Mouse (Mus musculus) forebrain, embryonic 16.5 days (tissue): Measurements from ENCODE around the gene Acat2. TPM values are rescaled to one million over a fixed set of nuclear protein-coding genes. Genes with fewer than 3 reads are reported as not detected.
A peak's percentile ranks its signal among the peaks of the same experiment; 100 is the strongest.
"Not testable (repeated sequence)": the region's sequence is repeated elsewhere in the genome, so short reads cannot be mapped to it uniquely, and the experiment has no call there.

Experiments used
- ATAC-seq: fragments of 200-750 bp; cut with Nextera tagmentation; 2 replicates; pipeline ENCODE4 v1.8.0; 2017; ENCODE audit warnings: mild to moderate bottlenecking, moderate library complexity
- H3K27ac ChIP-seq: fragments of 300-500 bp; sonication (generic); 2 replicates; pipeline ENCODE4 v1.5.1; 2014; ENCODE audit warnings: low read length, control low read depth
- H3K27me3 ChIP-seq: fragments of 300-500 bp; sonication (generic); replicated peaks from 2 replicates; pipeline ENCODE4 v1.6.1; 2014; ENCODE audit warnings: low read length; ENCODE audit not compliant: control insufficient read depth, insufficient read depth
- H3K36me3 ChIP-seq: fragments of 300-500 bp; sonication (generic); 2 replicates; pipeline ENCODE4 v1.6.1; 2014; ENCODE audit not compliant: control insufficient read depth, insufficient read depth
- H3K4me1 ChIP-seq: fragments of 300-500 bp; sonication (generic); replicated peaks from 2 replicates; pipeline ENCODE4 v1.6.1; 2014; ENCODE audit warnings: low read length; ENCODE audit not compliant: control insufficient read depth, insufficient read depth
- H3K4me2 ChIP-seq: fragments of 300-500 bp; sonication (generic); 2 replicates; pipeline ENCODE4 v1.6.1; 2014; ENCODE audit warnings: mild to moderate bottlenecking, low read length, control low read depth
- H3K4me3 ChIP-seq: fragments of 300-500 bp; sonication (generic); replicated peaks from 2 replicates; pipeline ENCODE4 v1.5.1; 2014; ENCODE audit warnings: mild to moderate bottlenecking, low read length, control low read depth
- H3K9ac ChIP-seq: fragments of 300-500 bp; sonication (generic); replicated peaks from 2 replicates; pipeline ENCODE4 v1.6.1; 2014; ENCODE audit warnings: low read depth, low read length, control low read depth
- H3K9me3 ChIP-seq: fragments of 300-500 bp; sonication (generic); 2 replicates; pipeline ENCODE4 v1.6.1; 2016; ENCODE audit warnings: low read length; ENCODE audit not compliant: control insufficient read depth
- WGBS: fragments of 180-500 bp; shearing (Covaris S2); extraction: QIAGEN DNeasy Blood & Tissue Kit; methylation state at CpG from one replicate; pipeline ENCODE4 v1.1.7; 2014; 5-methylcytosine and 5-hydroxymethylcytosine counted together
- polyA plus RNA-seq: library from polyadenylated mRNA; unstranded; fragments of >200 nt; fragmentation: Nextera tagmentation; extraction: Ambion mirVana; gene quantifications from 2 replicates; pipeline ENCODE4 v1.2.1, GENCODE M21; 2015

Acat2 gene
- polyA plus RNA-seq, 1 experiment from 2014 or later, result 336 TPM

- Histone ChIP-seq H3K4me2 (no peak overlapping the region), H3K36me3 (no peaks in the 10 kb centered on the region), H3K4me3 (no peak overlapping the region), H3K9me3 (no peaks in the 10 kb centered on the region), H3K27me3 (no peaks in the 10 kb centered on the region), H3K27ac (peak overlapping the region; percentile 65), H3K4me1 (peaks cover 13% of the 10 kb centered on the region), H3K9ac (no peak overlapping the region)
- WGBS, result 5% methylated on average over 11 of the region's 12 CpGs
- peak; percentile 39 for ATAC-seq
Measured at GRCm38 (mm10) chr17:12903372-12904333, 56.9 kb downstream of the Acat2 start.

- Histone ChIP-seq H3K4me3 (no peak overlapping the region), H3K9ac (no peak overlapping the region), H3K9me3 (no peaks in the 10 kb centered on the region), H3K27me3 (no peaks in the 10 kb centered on the region), H3K27ac (no peak overlapping the region), H3K4me2 (no peak overlapping the region), H3K36me3 (no peaks in the 10 kb centered on the region), H3K4me1 (peaks cover 15% of the 10 kb centered on the region)
- 93% methylated on average over 6 of the region's 6 CpGs for WGBS
- ATAC-seq, result no peak
Measured at GRCm38 (mm10) chr17:12902291-12902690, 58.3 kb downstream of the Acat2 start.

- H3K27ac ChIP-seq, result peak overlapping the region; percentile 86
- H3K27me3 ChIP-seq, H3K36me3 ChIP-seq, H3K4me2 ChIP-seq, H3K9ac ChIP-seq, H3K4me3 ChIP-seq, H3K9me3 ChIP-seq: not testable (repeated sequence)
- peak; percentile 69 for ATAC-seq
- H3K4me1 ChIP-seq, result peaks cover 10% of the 10 kb centered on the region
- WGBS, result 32% methylated on average over 2 of the region's 2 CpGs
Measured at GRCm38 (mm10) chr17:12898607-12899006, 61.9 kb downstream of the Acat2 start.

- peaks cover 2% of the 10 kb centered on the region; the same call in 1 of the 2 replicates for H3K4me1 ChIP-seq
- H3K36me3 ChIP-seq, result no peaks in the 10 kb centered on the region
- H3K27me3 ChIP-seq, result no peaks in the 10 kb centered on the region
- no peaks in the 10 kb centered on the region for H3K9me3 ChIP-seq
- 78% methylated on average over 5 of the region's 5 CpGs for WGBS
- no peak overlapping the region for H3K4me3 ChIP-seq
- H3K27ac ChIP-seq, result peak overlapping the region; percentile 65
- no peak overlapping the region for H3K9ac ChIP-seq
- ATAC-seq, result peak; percentile 69
- H3K4me2 ChIP-seq, result no peak overlapping the region
Measured at GRCm38 (mm10) chr17:12897674-12898073, 62.9 kb downstream of the Acat2 start.

Other genes starting within 250 kb of the Acat2 start
- 11.9 TPM in 2 replicates for gene Igf2r, start 191.1 kb downstream of the Acat2 start, polyA plus RNA-seq
- gene Mas1, start 92.6 kb downstream of the Acat2 start, polyA plus RNA-seq, result 0.43 and 0.50 TPM in 2 replicates
- gene Mrgprh, start 84.7 kb downstream of the Acat2 start, polyA plus RNA-seq, result not detected in 2 replicates
- gene Pnldc1, start 50.5 kb downstream of the Acat2 start, polyA plus RNA-seq, result 2.2 and 2.3 TPM in 2 replicates
- 410 and 457 TPM in 2 replicates for gene Tcp1, start 45.0 kb downstream of the Acat2 start, polyA plus RNA-seq
- 122 and 126 TPM in 2 replicates for gene Mrpl18, start 44.4 kb downstream of the Acat2 start, polyA plus RNA-seq
- gene Acat3, start 20.1 kb downstream of the Acat2 start, polyA plus RNA-seq, result 1.0 and 1.1 TPM in 2 replicates
- gene Wtap, start 33.4 kb upstream of the Acat2 start, polyA plus RNA-seq, result 155 and 168 TPM in 2 replicates
- gene Sod2, start 46.1 kb upstream of the Acat2 start, polyA plus RNA-seq, result 107 and 120 TPM in 2 replicates
- gene Gpr31b, start 91.5 kb upstream of the Acat2 start, polyA plus RNA-seq, result 0.25 and 0.58 TPM in 2 replicates
- gene Tcp10b, start 100.4 kb upstream of the Acat2 start, polyA plus RNA-seq, result 0.17 TPM in 1 of 2 replicates, not detected in the other
- 0.09 and 0.27 TPM in 2 replicates for gene Unc93a, start 171.1 kb upstream of the Acat2 start, polyA plus RNA-seq